Mouse (Mus musculus): ENCODE measurements around the gene Miga2. TPM values are rescaled to one million over a fixed set of nuclear protein-coding genes. Genes with fewer than 3 reads are reported as not detected.
A peak's percentile ranks its signal among the peaks of the same experiment; 100 is the strongest.

The Miga2 gene
- polyA plus RNA-seq, 2 experiments: 20.5 to 28.9 TPM

DNA sequence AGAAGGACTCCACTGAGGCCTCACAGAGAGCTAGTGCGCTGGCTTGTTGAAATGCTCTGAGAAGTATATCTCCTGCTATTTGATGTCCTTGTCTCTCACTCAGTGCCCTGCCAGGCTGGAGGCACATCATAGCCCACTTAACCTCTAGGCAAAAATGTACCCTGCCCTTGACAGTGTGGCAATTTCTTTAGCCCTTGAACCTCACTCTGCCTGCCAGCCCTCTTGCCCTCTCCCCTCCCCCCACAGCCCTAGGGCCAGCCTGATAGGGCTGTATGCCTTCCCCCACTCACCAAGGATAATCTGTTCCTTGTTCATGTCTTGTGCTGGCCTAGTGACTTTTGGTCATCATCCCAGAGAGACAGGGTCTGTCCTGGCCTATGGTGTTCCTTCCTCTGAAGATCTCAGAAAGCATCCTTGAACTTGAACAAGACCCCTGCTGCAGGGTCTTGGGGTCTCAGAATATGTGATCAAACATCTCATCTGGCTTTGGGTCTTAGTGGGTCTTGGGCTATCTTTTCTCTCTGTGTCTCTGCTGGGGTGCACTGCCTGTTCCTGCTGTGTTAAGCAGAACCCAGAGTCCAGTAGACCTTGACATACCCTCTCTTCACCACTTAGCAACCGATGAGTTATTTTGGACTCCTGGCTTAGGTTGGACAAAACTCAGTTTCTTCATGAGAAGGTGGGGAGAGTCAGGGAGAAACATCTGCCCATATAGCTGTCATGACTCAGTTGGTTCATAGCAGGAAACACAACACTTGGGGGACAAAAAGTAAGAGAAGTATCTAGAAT, 1.4 kb downstream of the Miga2 start:
- Histone ChIP-seq H3K9me3 (ENCODE audit: control insufficient read depth, low read length) (no peaks in the 10 kb centered on the region), H3K27ac (replicated peaks; ENCODE audit: low read depth, low read length) (no peak overlapping the region), H3K4me3 (replicated peaks; ENCODE audit: low read length) (peak overlapping the region; percentile 93; the same call in 1 of the 2 replicates), H3K36me3 (ENCODE audit: control insufficient read depth, insufficient read depth, low read length) (peaks cover 34% of the 10 kb centered on the region), H3K9ac (ENCODE audit: low read depth, low read length, severe bottlenecking) (peak overlapping the region; percentile 75), H3K27me3 (ENCODE audit: control insufficient read depth, insufficient read depth, low read length) (no peaks in the 10 kb centered on the region), H3K4me1 (ENCODE audit: control insufficient read depth, insufficient read depth, low read length) (peaks cover 11% of the 10 kb centered on the region), H3K4me2 (replicated peaks; ENCODE audit: low read depth, low read length, severe bottlenecking) (peak overlapping the region; percentile 90)
- DNase-seq (ENCODE audit: low spot score) (no peak), ATAC-seq (ENCODE audit: low FRiP score, low read depth) (no peak)
- TF ChIP-seq POLR2A (IDR thresholded peaks at IDR 0.05; ENCODE audit: borderline replicate concordance, extremely low read depth, insufficient read depth, insufficient read length): no peak
- 81% methylated on average over 2 of the region's 2 CpGs for WGBS

DNA sequence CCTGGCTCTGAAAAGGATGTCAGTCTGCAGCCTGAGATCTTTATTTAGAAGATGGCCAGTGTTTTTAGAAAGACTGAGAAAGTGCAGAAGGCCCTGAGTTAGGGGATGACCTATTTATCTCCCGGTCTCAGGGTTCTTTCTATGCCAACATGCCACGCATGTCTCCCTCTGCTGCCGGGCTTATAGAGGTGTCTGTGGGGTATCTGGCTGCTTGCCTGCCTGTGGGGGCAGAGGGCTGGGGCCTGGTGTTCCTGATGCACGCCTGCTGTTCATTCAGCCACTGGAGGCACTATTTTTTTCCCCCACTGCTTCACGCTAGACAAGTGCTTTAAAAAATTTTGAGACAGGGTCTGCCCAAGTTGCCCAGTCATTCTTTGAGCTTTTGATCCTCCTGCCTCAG, 2.2 kb downstream of the Miga2 start:
- ATAC-seq (ENCODE audit: low FRiP score, low read depth) (no peak), DNase-seq (ENCODE audit: low spot score) (no peak)
- peaks cover 11% of the 10 kb centered on the region for H3K4me1 ChIP-seq (ENCODE audit: control insufficient read depth, insufficient read depth, low read length)
- H3K27ac ChIP-seq (replicated peaks; ENCODE audit: low read depth, low read length): no peak overlapping the region
- no peak overlapping the region for H3K9ac ChIP-seq (ENCODE audit: low read depth, low read length, severe bottlenecking)
- H3K27me3 ChIP-seq (ENCODE audit: control insufficient read depth, insufficient read depth, low read length): no peaks in the 10 kb centered on the region
- no peaks in the 10 kb centered on the region for H3K9me3 ChIP-seq (ENCODE audit: control insufficient read depth, low read length)
- H3K36me3 ChIP-seq (ENCODE audit: control insufficient read depth, insufficient read depth, low read length): peaks cover 41% of the 10 kb centered on the region
- H3K4me3 ChIP-seq (replicated peaks; ENCODE audit: low read length): no peak overlapping the region
- H3K4me2 ChIP-seq (replicated peaks; ENCODE audit: low read depth, low read length, severe bottlenecking): no peak overlapping the region
- WGBS: 81% methylated on average over 5 of the region's 5 CpGs
- no peak for TF ChIP-seq POLR2A (IDR thresholded peaks at IDR 0.05; ENCODE audit: borderline replicate concordance, extremely low read depth, insufficient read depth, insufficient read length)

DNA sequence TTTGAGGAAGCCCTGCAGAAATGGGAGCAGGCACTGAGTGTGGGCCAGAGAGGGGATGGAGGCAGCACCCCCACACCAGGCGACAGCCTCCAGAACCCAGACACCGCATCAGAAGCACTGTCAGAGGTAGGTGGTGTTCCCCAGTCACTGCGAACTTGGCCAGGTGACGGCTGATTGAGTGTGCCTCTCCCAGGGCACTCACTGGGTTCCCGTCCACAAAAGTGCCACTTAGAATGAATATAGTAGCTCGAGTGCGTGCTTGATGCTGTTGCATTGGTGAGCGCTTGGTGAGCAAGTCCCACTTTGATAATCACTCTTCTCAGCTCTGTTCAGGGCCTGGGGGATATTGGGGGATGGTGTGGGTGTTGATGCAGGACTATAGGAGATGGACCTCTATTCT, 7.5 kb downstream of the Miga2 start:
- WGBS: 96% methylated on average over 8 of the region's 8 CpGs
- Histone ChIP-seq H3K27me3 (ENCODE audit: control insufficient read depth, insufficient read depth, low read length) (no peaks in the 10 kb centered on the region), H3K36me3 (ENCODE audit: control insufficient read depth, insufficient read depth, low read length) (peaks cover 85% of the 10 kb centered on the region), H3K4me2 (replicated peaks; ENCODE audit: low read depth, low read length, severe bottlenecking) (no peak overlapping the region), H3K9me3 (ENCODE audit: control insufficient read depth, low read length) (no peaks in the 10 kb centered on the region), H3K9ac (ENCODE audit: low read depth, low read length, severe bottlenecking) (no peak overlapping the region), H3K4me1 (ENCODE audit: control insufficient read depth, insufficient read depth, low read length) (no peaks in the 10 kb centered on the region), H3K27ac (replicated peaks; ENCODE audit: low read depth, low read length) (no peak overlapping the region), H3K4me3 (replicated peaks; ENCODE audit: low read length) (no peak overlapping the region)
- ATAC-seq (ENCODE audit: low FRiP score, low read depth) (no peak), DNase-seq (ENCODE audit: low spot score) (no peak)
- no peak for TF ChIP-seq POLR2A (IDR thresholded peaks at IDR 0.05; ENCODE audit: borderline replicate concordance, extremely low read depth, insufficient read depth, insufficient read length)

DNA sequence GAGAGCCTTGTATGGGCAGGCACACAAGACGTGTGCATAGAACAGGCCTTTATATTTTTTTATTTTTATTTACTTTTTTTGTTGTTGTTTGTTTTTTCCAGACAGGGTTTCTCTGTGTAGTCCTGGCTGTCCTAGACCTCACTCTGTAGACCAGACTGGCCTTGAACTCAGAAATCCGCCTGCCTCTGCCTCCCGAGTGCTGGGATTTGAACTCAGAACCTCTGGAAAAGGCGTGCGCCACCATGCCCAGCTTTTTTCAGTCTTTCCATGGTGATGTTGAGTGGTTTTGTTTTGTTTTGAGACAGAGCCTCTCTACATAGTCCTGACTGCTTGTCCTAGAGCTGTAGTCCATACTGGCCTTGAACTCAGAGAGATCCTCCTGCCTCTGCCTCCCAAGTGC, 8.7 kb downstream of the Miga2 start:
- Histone ChIP-seq H3K4me2 (replicated peaks; ENCODE audit: low read depth, low read length, severe bottlenecking) (no peak overlapping the region), H3K36me3 (ENCODE audit: control insufficient read depth, insufficient read depth, low read length) (peaks cover 88% of the 10 kb centered on the region), H3K27ac (replicated peaks; ENCODE audit: low read depth, low read length) (no peak overlapping the region), H3K4me1 (ENCODE audit: control insufficient read depth, insufficient read depth, low read length) (no peaks in the 10 kb centered on the region), H3K4me3 (replicated peaks; ENCODE audit: low read length) (no peak overlapping the region), H3K9me3 (ENCODE audit: control insufficient read depth, low read length) (no peaks in the 10 kb centered on the region), H3K27me3 (ENCODE audit: control insufficient read depth, insufficient read depth, low read length) (no peaks in the 10 kb centered on the region), H3K9ac (ENCODE audit: low read depth, low read length, severe bottlenecking) (no peak overlapping the region)
- no peak for DNase-seq (ENCODE audit: low spot score)
- ATAC-seq (ENCODE audit: low FRiP score, low read depth): no peak
- WGBS: 95% methylated on average over 5 of the region's 5 CpGs
- TF ChIP-seq POLR2A (IDR thresholded peaks at IDR 0.05; ENCODE audit: borderline replicate concordance, extremely low read depth, insufficient read depth, insufficient read length): no peak

- DNase-seq (ENCODE audit: low spot score): no peak
- no peak overlapping the region for H3K4me3 ChIP-seq (replicated peaks; ENCODE audit: low read length)
- no peak for TF ChIP-seq POLR2A (IDR thresholded peaks at IDR 0.05; ENCODE audit: borderline replicate concordance, extremely low read depth, insufficient read depth, insufficient read length)
- ATAC-seq (ENCODE audit: low FRiP score, low read depth): no peak
- no peaks in the 10 kb centered on the region for H3K27me3 ChIP-seq (ENCODE audit: control insufficient read depth, insufficient read depth, low read length)
- 91% methylated on average over 10 of the region's 10 CpGs for WGBS
- H3K36me3 ChIP-seq (ENCODE audit: control insufficient read depth, insufficient read depth, low read length): peaks cover 86% of the 10 kb centered on the region
- H3K9ac ChIP-seq (ENCODE audit: low read depth, low read length, severe bottlenecking): no peak overlapping the region
- no peaks in the 10 kb centered on the region for H3K4me1 ChIP-seq (ENCODE audit: control insufficient read depth, insufficient read depth, low read length)
- H3K4me2 ChIP-seq (replicated peaks; ENCODE audit: low read depth, low read length, severe bottlenecking): no peak overlapping the region
- H3K27ac ChIP-seq (replicated peaks; ENCODE audit: low read depth, low read length): no peak overlapping the region
- H3K9me3 ChIP-seq (ENCODE audit: control insufficient read depth, low read length): no peaks in the 10 kb centered on the region
Measured at GRCm38 (mm10) chr2:30375893-30376292, 11.9 kb downstream of the Miga2 start.

Measured in limb, embryonic 14.5 days (tissue).